Mouse (Mus musculus) limb, embryonic 10.5 days (tissue): Measurements from ENCODE around the gene Olfr283. TPM values are rescaled to one million over a fixed set of nuclear protein-coding genes. Genes with fewer than 3 reads are reported as not detected.

Experiments used
- DNase-seq: peaks from one replicate; pipeline ENCODE4 v3.0.0-alpha.2; 2017; ENCODE audit warnings: low spot score
- H3K27ac ChIP-seq: fragments of 300-500 bp; sonication (generic); 2 replicates; pipeline ENCODE4 v1.5.1; 2016; ENCODE audit warnings: mild to moderate bottlenecking
- H3K27me3 ChIP-seq: fragments of 300-500 bp; sonication (generic); 2 replicates; pipeline ENCODE4 v1.6.1; 2016; ENCODE audit warnings: low read depth, mild to moderate bottlenecking; ENCODE audit not compliant: poor library complexity, severe bottlenecking
- H3K36me3 ChIP-seq: fragments of 300-500 bp; sonication (generic); 2 replicates; pipeline ENCODE4 v1.6.1; 2016; ENCODE audit warnings: mild to moderate bottlenecking, moderate library complexity
- H3K4me1 ChIP-seq: fragments of 300-500 bp; sonication (generic); 2 replicates; pipeline ENCODE4 v1.6.1; 2016
- H3K4me3 ChIP-seq: fragments of 300-500 bp; sonication (generic); 2 replicates; pipeline ENCODE4 v1.5.1; 2016; ENCODE audit warnings: mild to moderate bottlenecking, moderate library complexity
- H3K9me3 ChIP-seq: fragments of 300-500 bp; sonication (generic); replicated peaks from 2 replicates; pipeline ENCODE4 v1.6.1; 2016; ENCODE audit warnings: mild to moderate bottlenecking
- WGBS: fragments of 180-500 bp; shearing (Covaris S2); methylation state at CpG from one replicate; pipeline ENCODE4 v1.1.7; 2016; 5-methylcytosine and 5-hydroxymethylcytosine counted together
- polyA plus RNA-seq: library from polyadenylated mRNA; unstranded; fragments of >200 nt; fragmentation: Nextera tagmentation; extraction: Ambion mirVana; gene quantifications from 2 replicates; pipeline ENCODE4 v1.2.1, GENCODE M21; 2016

Olfr283 gene
- polyA plus RNA-seq, 1 experiment from 2014 or later, result not detected

DNA sequence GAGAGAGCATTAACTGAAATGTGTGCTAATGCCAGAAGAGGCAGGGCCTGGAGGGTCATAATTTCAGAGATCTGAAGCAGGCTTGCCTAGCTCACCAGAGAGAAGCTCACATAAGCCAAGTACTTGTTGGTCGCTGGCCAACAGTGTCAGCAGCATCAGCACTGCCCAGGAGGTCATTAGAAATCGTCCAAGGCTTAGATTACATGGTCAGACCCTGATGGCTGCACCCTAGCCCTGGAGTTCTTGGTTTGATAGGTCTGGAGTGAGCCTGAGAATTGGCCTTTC lies 11.1 kb upstream of the Olfr283 start:
- Histone ChIP-seq H3K27ac (no peak overlapping the region), H3K4me1 (no peaks in the 10 kb centered on the region), H3K9me3 (no peaks in the 10 kb centered on the region), H3K4me3 (no peak overlapping the region), H3K27me3 (no peaks in the 10 kb centered on the region), H3K36me3 (no peaks in the 10 kb centered on the region)
- 50% methylated on average over 2 of the region's 2 CpGs for WGBS
- peak; percentile 12 for DNase-seq

- H3K4me1 ChIP-seq, result no peaks in the 10 kb centered on the region
- DNase-seq, result no peak
- H3K36me3 ChIP-seq, result no peaks in the 10 kb centered on the region
- no peak overlapping the region for H3K4me3 ChIP-seq
- H3K27ac ChIP-seq, result no peak overlapping the region
- H3K27me3 ChIP-seq, result no peaks in the 10 kb centered on the region
- WGBS, result 79% methylated on average over 10 of the region's 10 CpGs
- H3K9me3 ChIP-seq, result no peaks in the 10 kb centered on the region
Measured at GRCm38 (mm10) chr15:98391081-98391902, 10.5 kb upstream of the Olfr283 start.

- Histone ChIP-seq H3K27me3 (no peaks in the 10 kb centered on the region), H3K4me3 (no peak overlapping the region), H3K4me1 (no peaks in the 10 kb centered on the region), H3K36me3 (no peaks in the 10 kb centered on the region), H3K27ac (no peak overlapping the region), H3K9me3 (no peaks in the 10 kb centered on the region)
- WGBS, result 39% methylated on average over 7 of the region's 7 CpGs
- DNase-seq, result peak; percentile 78
Measured at GRCm38 (mm10) chr15:98389796-98390195, 9.1 kb upstream of the Olfr283 start.

- Histone ChIP-seq H3K27me3 (no peaks in the 10 kb centered on the region), H3K4me3 (no peak overlapping the region), H3K36me3 (no peaks in the 10 kb centered on the region), H3K4me1 (no peaks in the 10 kb centered on the region), H3K27ac (no peak overlapping the region), H3K9me3 (no peaks in the 10 kb centered on the region)
- WGBS, result 75% methylated on average over 2 of the region's 2 CpGs
- no peak for DNase-seq
Measured at GRCm38 (mm10) chr15:98387621-98388020, 6.9 kb upstream of the Olfr283 start.

DNA sequence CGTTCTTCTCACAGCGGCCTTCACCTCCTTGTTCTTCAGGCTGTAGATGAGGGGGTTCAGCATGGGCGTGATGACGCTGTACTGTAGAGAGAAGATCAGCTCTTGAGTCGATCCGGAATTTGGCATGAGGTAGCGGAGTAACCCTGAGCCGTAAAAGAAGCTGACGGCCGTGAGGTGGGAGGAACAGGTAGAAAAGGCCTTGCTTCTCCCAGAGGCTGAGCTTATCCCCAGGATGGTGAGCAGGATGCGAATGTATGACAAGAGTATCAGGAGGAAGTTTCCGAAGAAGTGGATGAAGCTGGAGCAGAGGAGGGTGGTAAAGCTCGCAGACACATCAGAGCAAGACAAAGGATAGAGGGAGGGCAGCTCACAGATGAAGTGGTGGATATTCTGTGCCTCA lies 2.5 kb downstream of the Olfr283 start:
- H3K4me3 ChIP-seq, result no peak overlapping the region
- H3K36me3 ChIP-seq, result no peaks in the 10 kb centered on the region
- no peaks in the 10 kb centered on the region for H3K9me3 ChIP-seq
- H3K27me3 ChIP-seq, result no peaks in the 10 kb centered on the region
- H3K27ac ChIP-seq, result no peak overlapping the region
- no peak for DNase-seq
- H3K4me1 ChIP-seq, result no peaks in the 10 kb centered on the region
- 93% methylated on average over 13 of the region's 13 CpGs for WGBS

GRCm38 (mm10) chr15:98340887-98341286 lies 39.9 kb downstream of the Olfr283 start, which contains the start of gene Olfr284:
Gene Olfr284 (minus strand): TSS chr15:98340987.
- no peaks in the 10 kb centered on the region for H3K9me3 ChIP-seq
- H3K36me3 ChIP-seq, result no peaks in the 10 kb centered on the region
- WGBS, result 89% methylated on average over 8 of the region's 8 CpGs
- no peak for DNase-seq
- H3K4me1 ChIP-seq, result no peaks in the 10 kb centered on the region
- no peaks in the 10 kb centered on the region for H3K27me3 ChIP-seq
- no peak within 1 kb of the TSS for H3K27ac ChIP-seq
- H3K4me3 ChIP-seq, result no peak within 1 kb of the TSS

Other genes with a start within 250 kb of the Olfr283 start
- gene Asb8, start 215.3 kb downstream of the Olfr283 start, polyA plus RNA-seq, result 36.1 and 40.4 TPM in 2 replicates
- 0.11 and 0.33 TPM in 2 replicates for gene Ccdc184, start 213.8 kb downstream of the Olfr283 start, polyA plus RNA-seq
- not detected in 2 replicates for gene Olfr288, start 185.4 kb downstream of the Olfr283 start, polyA plus RNA-seq
- not detected in 2 replicates for gene Gm44579, start 160.0 kb downstream of the Olfr283 start, polyA plus RNA-seq
- not detected in 2 replicates for gene Olfr287, start 159.9 kb downstream of the Olfr283 start, polyA plus RNA-seq
- not detected in 2 replicates for gene Olfr286, start 146.5 kb downstream of the Olfr283 start, polyA plus RNA-seq
- not detected in 2 replicates for gene H1fnt, start 123.7 kb downstream of the Olfr283 start, polyA plus RNA-seq
- gene Zfp641, start 84.8 kb downstream of the Olfr283 start, polyA plus RNA-seq, result 0.08 and 0.11 TPM in 2 replicates
- gene Olfr285, start 63.6 kb downstream of the Olfr283 start, polyA plus RNA-seq, result not detected in 2 replicates
- gene Olfr284, start 40.0 kb downstream of the Olfr283 start, polyA plus RNA-seq, result not detected in 2 replicates
- not detected in 2 replicates for gene Olfr282, start 50.3 kb upstream of the Olfr283 start, polyA plus RNA-seq
- gene Olfr281, start 71.6 kb upstream of the Olfr283 start, polyA plus RNA-seq, result not detected in 2 replicates
- not detected in 2 replicates for gene OR5BS1P, start 89.0 kb upstream of the Olfr283 start, polyA plus RNA-seq
- gene Lalba, start 101.8 kb upstream of the Olfr283 start, polyA plus RNA-seq, result 0.25 and 0.67 TPM in 2 replicates
- not detected in 2 replicates for gene Olfr279, start 111.5 kb upstream of the Olfr283 start, polyA plus RNA-seq
- gene Kansl2, start 153.3 kb upstream of the Olfr283 start, polyA plus RNA-seq, result 168 and 181 TPM in 2 replicates
- 60.7 and 68.0 TPM in 2 replicates for gene Ccnt1, start 190.0 kb upstream of the Olfr283 start, polyA plus RNA-seq
- gene 4930415O20Rik, start 190.1 kb upstream of the Olfr283 start, polyA plus RNA-seq, result 0.28 TPM in 1 of 2 replicates, not detected in the other
- 15.7 and 16.5 TPM in 2 replicates for gene Adcy6, start 229.1 kb upstream of the Olfr283 start, polyA plus RNA-seq
- 16.6 and 24.2 TPM in 2 replicates for gene Cacnb3, start 249.9 kb upstream of the Olfr283 start, polyA plus RNA-seq